Mouse (Mus musculus) kidney, adult 18-20 months (tissue): ENCODE data around the gene Cul3.
A peak's percentile ranks its signal among the peaks of the same experiment; 100 is the strongest.

Experiments
- DNase-seq: peaks from one replicate; pipeline ENCODE4 v3.0.0; 2021

Cul3 gene

DNA sequence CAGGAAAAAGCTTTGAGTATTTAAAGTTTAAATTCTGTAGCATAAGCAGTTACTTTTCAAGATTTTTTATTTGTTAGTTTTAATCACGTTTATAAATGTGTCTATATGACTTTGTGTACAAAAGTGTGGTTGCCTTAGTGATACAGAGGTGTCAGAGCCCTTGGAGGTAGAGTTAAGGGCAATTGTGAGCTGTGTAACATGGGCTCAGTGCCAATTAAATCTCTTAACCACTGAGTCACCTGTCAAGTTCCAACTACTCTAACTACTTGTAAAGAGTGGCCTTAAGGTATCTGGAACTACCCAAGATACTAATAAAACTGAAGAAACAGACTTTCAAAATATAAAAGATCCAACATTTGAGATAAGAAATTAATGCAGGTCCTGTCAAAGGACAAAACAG, 61.5 kb downstream of the Cul3 start:
- no peak for DNase-seq

GRCm38 (mm10) chr1:80260443-80260842, 79.8 kb downstream of the Cul3 start:
- no peak for DNase-seq

DNA sequence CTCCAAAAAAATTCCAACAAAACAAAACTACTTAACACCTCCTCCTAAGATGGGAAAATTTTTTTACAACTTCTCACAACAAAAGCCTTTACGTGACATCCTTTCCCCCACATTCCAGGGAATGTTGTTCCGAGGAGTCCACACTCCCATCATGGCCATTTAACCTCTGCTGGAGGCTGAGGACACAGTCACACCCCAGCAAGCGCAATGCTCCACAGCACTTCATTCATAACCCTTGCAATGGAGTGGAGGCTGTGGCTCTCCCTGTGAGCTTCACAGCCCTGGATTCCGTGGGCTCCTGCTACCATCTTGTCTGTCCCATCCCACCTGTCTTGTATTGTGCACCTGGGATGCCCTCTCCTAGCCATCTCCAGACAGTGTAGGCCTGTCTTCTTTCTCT, 81.6 kb downstream of the Cul3 start:
- DNase-seq, result no peak

- DNase-seq, result no peak
Observed at GRCm38 (mm10) chr1:80253309-80253708, 87.0 kb downstream of the Cul3 start.

DNA sequence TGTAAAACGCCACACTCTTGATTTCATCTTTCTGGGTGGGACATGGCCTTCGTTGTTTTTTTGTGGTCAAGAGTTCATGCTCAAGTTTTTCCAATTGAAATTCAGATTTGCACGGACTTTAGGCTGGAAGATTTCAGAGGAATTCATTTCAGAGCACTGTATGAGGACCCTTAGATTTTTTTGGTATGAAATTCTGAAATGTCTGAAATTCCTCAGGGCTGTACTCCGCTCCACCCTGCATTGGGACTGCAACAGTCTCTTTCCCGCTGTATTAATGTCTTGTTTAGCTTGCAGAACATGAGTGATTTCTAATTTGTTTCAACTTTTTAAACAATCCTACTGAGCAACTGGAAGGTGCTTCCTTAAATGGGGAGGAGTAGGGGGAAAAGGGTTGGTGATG, 90.0 kb downstream of the Cul3 start:
- DNase-seq, result no peak

GRCm38 (mm10) chr1:80247131-80247530, 93.1 kb downstream of the Cul3 start:
- no peak for DNase-seq

- no peak for DNase-seq
Observed at GRCm38 (mm10) chr1:80244123-80244522, 96.2 kb downstream of the Cul3 start.

DNA sequence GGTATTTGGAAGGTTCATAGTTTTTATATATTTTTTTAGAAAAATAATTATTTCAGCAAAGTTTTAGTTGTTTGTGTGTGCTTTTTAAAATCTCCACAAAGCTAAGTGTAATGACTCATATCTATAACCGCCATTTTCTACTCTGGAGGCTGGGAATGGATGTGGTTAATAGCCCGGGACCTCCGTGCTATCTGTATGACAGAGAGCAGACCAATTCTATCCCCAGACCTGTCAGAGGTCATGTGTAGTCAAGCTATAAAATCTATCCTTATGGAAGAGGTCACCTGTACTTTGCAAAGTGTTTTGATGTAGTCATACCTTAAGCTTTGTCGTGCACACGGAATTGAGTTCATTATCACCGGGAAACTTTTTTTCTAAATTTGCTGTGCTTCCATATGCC, 98.7 kb downstream of the Cul3 start:
- DNase-seq, result no peak

- no peak for DNase-seq
Observed at GRCm38 (mm10) chr1:80240017-80240660, 100.1 kb downstream of the Cul3 start.

GRCm38 (mm10) chr1:80239481-80239880, 100.8 kb downstream of the Cul3 start:
- DNase-seq, result no peak

DNA sequence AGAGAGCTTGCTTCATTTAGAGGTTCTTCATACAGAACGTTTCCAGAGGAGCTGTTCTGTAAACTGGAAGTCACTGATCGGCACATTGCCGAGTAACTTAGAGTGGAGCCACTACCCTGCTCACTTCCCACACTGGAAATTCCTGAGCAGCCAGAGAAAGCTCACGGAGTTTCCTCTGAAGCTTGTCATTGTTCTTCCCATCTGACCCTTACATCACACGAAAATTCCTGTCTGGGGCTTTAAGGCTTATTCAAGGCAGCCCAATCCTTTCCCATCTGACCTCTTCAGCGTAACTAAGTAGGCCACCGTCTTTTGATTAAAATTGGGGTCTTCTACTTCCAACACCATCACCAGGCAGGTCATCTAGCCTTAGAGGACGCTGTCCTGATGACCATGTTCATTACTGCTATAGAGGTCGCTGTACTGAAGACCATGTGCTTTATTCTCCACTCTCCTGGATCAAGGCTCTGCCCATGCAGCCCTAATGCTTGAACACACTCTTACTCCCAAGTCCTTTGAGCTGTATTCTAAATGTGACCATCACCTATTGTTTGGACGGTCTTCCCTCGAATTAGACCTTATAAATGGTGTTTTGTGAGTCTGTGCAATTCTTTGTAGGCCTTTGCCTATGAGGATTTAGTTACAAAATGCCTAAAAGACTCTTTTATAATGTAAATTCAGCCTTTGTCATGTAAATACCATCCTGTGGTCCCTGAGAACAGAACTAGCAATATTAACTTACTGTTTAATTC, 103.2 kb downstream of the Cul3 start:
- DNase-seq, result no peak

- no peak for DNase-seq
Observed at GRCm38 (mm10) chr1:80236126-80236525, 104.2 kb downstream of the Cul3 start.

- DNase-seq, result no peak
Observed at GRCm38 (mm10) chr1:80230612-80231011, 109.7 kb downstream of the Cul3 start.

DNA sequence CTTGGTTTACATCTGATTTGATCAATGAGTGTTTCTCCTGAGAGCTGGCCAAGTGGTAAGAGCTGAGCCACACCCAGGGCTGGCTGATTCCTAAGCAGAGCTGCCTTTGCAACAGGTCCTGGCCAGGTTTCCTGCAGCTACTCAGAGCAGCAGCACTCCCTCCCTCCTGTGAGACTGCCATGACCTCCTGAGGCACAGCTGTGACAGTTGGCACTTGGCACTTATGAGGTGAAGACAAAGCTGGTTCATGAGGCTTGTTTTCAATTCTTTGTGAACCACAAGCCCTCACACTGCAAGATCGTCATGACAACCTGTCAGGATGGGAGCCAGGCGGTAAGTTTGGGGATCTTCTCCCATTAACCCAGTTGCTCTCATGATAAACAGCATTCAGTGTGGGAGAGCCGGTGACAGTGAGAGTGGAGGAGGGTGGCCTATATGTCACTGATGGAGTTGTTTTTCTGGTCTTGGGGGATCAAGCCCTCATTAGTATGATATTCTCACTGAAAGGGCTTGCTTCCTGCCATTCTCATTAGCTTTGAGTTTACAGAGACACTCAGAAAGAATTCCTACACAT, 115.4 kb downstream of the Cul3 start:
- DNase-seq, result no peak

GRCm38 (mm10) chr1:80221151-80221550, 119.1 kb downstream of the Cul3 start:
- DNase-seq, result no peak

DNA sequence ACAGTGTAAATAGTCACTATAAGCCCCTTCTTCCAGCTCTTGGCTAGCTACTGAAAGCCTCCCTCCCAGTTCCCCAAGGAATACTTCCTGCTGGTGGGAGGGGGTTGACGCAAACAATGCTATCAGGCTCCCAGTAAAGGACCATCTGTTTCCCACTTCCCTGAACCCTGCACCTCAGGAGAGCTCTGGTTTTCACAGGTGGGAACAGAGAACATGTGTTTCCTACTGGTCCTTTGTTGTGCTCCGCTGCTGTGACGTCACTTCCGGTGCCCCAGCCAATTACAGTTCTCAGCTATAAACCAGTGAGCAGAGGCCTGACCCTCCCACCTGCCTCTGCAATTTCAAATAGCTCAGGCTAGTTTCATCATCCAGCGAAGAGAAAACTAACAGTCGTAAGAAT, 122.0 kb downstream of the Cul3 start, which contains the start of gene Fam124b:
Gene Fam124b (minus strand): TSS at position 206 of the 400 bp plus-strand sequence.
- peak; percentile 5 for DNase-seq
